Mouse (Mus musculus): ENCODE measurements at regions not wholly inside any gene's neighbourhood (a gene's known extent, or its start where the extent isn't known, plus 50 kb on each side); places are given as distances from the start of the nearest gene placed in this dataset.

DNA sequence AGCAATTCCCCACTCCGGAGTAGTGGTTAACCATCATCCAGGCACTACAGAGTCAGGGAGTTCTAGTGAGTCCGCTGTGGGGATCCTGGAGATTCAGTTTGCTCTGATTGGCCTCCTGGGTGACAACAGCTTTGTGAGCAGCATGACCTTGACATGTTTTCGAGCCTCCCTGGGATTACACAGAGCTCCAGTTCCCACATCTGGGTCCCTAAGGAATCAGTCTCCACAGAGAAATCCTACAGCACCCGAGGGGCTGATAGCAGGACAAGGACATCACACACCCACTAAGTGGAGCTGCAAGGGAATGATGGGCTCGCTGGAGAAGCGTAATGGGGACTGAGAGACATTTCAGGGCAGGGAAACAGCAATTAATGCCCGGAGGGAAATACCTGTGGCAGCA, 351.5 kb upstream of the Mgmt start:
- no peak for DNase-seq (ENCODE audit: low read depth)

DNA sequence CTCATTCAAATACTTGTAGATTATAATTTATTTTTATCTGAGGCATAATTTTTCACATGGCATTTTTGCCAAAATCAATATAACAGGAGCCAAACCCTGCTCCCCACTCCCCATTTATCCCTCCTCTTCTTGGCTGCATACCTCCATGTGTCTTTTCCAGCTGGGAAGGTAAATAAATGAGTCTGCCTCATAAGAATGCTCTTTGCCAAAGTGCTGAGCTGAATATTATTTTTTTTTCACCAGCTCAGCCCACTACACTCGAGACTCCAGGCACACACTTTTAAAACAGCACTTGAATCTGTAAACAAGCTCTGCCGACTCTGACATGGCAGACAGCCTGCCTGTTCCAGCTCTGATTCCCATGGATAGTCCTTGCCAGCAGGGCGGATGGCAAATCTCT, 346.6 kb upstream of the Mgmt start:
- DNase-seq (ENCODE audit: low read depth): no peak

DNA sequence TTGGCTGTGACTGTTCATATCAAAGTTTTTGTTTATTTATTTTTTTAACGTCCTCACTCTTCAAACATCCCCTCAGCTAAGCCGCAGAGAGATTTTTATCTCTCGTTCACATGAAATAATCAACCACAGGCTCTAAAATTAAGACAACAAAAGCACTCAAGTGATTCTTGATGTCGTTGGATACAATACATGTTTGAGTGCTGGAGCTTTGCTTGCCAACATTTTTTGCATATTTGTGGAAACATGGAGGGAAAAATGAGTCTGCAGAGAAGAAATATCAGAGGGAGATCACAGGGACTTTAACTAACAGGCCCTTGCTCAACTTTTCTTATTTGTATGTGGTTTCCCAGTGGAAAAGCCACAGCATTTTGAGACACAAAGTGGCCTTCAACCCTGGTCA, 338.0 kb upstream of the Mgmt start:
- no peak for DNase-seq (ENCODE audit: low read depth)

DNA sequence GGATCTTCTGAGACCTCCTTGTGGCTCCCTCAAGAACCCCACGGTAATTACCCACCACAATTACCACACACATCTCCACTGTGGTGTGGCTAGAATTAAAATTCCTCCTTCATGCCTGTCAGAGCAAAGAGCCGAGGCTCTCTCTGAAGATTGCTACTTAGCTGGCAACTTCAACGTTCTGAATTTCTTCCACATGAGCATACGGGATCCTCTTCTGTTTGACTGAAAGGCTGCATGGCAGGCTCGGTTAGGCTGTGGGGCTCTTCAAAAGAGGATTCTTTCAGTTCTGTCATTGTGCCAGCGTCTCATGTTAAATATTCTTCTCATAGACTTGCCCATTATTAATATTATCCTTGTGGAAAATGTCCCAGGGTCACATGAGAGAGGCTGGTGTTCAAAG, 334.9 kb upstream of the Mgmt start:
- no peak for DNase-seq (ENCODE audit: low read depth)

DNA sequence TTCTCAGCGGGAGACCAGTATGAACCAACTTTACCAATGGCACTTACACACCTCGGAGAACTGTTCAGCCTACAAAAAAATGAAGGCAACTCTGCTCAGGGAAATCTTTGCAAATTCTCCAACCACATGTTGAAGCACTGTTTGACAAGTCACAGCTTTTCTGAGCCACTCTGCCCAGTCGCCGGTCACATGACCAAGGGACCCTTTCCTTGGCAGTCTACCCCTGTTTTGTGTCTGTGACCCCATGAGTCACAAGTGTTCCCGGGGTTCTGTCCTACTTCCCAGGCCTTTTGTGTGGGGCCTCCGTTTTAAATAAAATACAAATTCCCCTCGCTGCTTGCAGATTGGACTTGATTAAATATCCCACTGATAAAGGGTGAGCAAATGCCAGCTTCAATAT, 323.5 kb upstream of the Mgmt start:
- no peak for DNase-seq (ENCODE audit: low read depth)

DNA sequence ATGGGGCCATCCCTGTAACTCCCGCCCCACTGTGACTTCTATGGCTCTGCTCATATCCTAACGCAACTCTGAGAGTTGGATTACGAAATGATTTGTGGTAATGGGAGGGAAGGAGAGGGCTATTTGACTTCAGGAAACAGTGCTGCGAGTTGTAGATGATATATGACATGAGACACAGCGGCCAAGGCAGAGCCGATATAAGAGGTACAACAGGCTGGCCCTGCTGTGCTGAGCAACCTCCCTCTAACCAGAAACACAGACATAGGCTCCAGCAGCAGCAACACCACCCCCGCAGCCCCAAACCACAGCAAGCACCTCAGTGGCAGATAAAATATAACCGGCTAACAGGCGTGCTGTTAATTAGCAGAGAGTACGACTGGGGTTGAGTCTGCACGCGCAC, 312.5 kb upstream of the Mgmt start:
- no peak for DNase-seq (ENCODE audit: low read depth)

DNA sequence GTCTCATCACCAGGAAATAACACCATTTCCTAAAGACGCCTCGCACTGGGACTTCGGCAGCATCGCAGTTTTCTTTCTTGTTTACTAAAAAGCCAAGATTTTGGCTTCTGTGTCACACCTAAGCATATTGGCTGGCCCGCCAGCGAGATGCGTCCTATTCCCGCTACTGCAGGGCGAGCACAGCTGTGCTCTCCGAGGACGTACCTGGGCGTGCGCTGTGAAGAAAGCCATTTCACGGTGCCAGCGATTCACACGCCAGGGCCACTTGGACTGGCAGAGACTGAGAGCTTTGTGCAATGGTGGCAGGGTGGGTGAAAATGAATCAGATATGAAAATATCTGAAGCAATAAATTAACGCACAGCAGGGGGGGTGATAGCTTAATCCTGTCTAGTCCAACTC, 310.1 kb upstream of the Mgmt start:
- no peak for DNase-seq (ENCODE audit: low read depth)

DNA sequence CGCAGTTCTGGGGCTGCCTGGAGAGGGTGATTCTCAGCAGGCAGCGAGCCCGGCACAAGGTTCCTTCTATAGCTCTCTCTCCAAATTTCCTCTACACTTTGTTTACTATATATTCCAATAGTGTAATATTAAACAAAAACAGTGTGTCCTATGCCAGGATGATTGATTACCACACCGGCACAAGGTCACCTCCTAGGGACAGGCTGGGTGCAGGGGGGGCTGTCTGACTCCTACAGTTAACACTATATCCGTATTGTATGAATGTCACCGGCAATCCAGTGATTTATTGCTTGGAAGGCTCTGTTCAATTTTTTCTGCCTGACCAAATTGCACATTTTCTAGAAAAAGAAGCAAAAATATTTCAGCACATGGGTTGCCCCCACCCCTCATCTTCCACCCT, 305.9 kb upstream of the Mgmt start:
- no peak for DNase-seq (ENCODE audit: low read depth)

DNA sequence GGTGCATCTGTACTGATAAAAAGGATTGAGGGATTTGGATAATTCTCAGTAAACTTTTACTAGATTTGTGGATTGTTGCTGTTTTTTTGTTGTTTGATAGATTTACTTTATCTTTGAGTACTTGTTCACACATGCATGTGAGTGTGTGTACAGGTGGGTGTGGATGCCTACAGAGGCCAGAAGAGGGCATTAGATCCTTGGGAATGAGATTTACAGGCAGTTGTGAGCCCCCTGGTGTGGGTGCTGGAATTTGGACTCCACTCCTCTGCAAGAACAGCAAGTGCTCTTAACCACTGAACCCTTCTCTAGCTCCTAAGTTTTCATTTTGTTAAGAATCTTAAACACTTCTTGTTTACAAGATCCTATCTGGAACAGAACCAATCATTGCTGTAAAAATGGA, 303.5 kb upstream of the Mgmt start:
- DNase-seq (ENCODE audit: low read depth): no peak

DNA sequence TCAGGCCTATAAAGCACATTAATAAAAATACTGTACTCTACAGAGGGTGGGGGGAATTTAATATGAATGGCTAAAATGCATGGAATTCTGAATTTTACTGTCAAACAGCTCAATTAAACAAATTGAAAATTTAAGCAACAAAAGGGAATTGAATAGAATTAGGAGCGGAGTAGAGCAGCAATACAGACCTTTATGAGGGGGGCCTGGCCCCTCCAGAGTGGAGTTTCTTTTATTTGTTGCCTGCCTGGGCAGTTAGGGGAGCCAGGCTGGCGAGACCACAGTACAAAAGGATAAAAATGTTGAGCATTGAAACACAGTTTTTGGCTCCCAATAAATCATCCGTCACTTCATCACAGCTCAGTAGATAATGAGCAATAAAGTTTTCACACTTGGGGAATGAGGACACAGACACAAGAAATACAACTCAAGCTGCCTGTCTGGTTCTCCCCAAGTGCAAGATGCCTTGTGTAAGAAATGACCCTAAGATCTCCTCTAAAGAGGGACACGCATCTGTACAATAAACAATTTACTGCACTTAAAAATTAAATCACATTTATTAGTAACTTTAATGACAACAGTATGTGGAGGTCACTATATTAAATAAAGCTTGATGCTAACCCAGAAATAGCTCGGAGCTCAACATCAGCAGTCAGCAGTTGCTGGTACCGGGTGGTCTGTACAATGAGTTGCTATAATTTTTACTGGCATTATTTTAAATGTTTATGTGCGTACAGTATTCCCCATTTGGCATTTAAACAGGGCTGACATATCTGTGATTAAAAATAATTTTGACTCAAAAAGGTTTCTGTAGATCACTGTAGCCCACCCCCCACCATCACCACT, 286.9 kb upstream of the Mgmt start:
- DNase-seq (ENCODE audit: low read depth): no peak

DNA sequence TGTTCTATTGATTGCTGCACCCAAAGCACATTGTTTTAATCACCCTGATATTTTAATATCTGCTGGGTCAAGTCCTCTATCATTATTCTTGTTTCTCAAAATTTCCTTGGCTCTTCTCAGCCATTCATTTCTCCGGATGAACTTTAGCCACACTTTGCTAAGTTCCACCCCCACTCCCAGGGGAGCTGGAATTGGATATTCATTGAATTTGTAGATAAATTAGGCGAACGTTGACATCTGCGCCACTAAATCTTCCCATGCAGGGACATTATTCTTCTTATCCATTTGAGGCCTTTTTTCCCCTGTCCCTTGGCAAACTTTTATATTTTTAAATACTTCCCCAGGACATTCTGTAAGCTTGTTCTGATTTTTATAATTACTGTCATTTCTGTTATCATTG, 280.9 kb upstream of the Mgmt start:
- DNase-seq (ENCODE audit: low read depth): no peak

DNA sequence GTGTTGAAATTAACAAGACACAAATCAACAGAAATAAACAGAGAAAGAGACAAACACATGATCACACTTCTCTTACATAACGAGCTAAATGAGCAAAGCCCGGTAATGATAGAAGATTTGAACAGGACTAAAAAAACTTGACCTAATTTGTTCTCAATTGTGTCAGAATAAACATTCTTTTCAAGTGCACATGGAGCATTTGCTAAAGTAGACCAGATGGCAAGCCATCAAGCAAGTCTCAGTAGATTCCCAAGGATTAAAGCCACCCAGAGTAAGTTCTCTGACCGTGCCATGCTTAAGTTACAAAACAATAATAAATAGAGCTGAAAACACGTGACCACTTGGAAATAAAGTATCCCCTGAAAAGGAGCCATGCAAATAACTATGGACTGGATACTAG, 269.9 kb upstream of the Mgmt start:
- no peak for DNase-seq (ENCODE audit: low read depth)

DNA sequence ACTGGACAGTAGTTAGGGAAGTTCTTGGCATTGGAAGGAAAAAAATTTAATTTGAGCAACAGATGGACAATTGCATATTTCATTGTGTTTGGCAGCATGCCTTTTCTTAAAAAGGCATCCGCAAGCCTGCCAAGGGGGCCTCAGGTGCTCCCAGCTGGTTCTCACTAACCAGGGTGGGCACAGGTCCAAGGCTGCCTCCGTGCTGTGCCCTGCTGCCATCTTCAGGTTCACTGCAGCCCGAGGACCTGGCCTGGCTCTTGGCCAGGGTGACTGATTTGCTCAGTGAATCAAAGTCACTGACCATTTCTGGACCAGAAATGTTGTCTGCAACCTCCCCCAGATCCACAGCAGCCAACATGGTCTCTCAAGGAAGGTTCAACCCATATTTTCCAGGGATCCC, 263.3 kb upstream of the Mgmt start:
- DNase-seq (ENCODE audit: low read depth): no peak

DNA sequence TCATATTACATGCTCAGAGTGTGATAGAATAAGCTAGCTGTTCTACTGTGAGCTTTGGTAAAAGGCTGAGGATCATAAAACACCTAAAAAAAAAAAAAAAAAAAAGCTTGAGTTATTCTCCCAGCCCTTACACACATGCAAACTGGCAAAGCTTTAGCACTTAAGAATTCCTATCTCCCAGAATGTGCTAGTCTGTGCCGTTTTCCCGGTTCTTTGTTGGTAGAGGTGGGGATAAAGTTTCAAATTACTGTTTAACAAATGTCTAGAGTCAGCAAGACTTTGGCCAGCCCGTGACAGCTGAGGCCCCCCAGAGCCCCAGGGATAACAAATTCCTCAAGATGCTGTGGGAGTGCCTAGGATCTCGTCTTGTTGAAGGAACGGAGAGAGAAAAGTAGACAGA, 254.3 kb upstream of the Mgmt start:
- DNase-seq (ENCODE audit: low read depth): no peak

DNA sequence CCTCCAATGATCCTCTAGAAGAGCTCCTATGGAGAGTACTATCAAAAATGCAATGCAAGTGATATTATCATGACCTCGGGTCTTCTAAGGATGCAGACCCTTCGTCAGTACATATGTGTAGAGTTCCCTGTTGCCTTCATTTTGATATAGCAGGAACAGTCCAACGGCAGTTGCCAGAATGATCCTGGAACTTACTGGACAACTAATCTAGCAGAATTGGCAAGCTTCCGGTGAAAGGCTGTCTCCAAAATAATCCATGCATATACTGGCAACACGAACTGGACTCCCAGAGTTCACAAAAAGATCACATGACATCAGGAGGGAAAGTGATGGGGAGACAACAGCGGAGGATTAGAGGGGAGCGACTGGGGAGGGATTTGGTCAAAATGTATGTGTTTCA, 253.6 kb upstream of the Mgmt start:
- DNase-seq (ENCODE audit: low read depth): no peak

DNA sequence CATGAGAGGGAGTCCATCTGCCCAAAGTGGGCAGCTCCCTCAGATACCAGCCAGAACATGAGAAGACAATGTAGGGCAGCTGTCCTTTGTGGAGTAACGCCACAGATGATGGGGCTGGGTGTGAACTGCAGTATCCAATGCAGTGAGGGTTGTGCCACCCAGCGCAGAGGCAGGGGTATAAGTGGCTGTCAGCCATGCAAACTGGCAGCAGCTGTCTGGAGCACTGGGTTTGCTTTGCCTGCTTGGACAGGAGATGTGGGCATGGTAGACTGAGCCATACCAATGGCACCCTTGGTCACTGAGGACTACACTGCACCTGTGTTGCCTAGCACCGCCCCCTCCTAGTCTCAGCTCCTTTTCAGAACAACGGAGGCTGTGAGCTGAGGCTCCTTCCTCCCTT, 244.6 kb upstream of the Mgmt start:
- DNase-seq (ENCODE audit: low read depth): no peak

DNA sequence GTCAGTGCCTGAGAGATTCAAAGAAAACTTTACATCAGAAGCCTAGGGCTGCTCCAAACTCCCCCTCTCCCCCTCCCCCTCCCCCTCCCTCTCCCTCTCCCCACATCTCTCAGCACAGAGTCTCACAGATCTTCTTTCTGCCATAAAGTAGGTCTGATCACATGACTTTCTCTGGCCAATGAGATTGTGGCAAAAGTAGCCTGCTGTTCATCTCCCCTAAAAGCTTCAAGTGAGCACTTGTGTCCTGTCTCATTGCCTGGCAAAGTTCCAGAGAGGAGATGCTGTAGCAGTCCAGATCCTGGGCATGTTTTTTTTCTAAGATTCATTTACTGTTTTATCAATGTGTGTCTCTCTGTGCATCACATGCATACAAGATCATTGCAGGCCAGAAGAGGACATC, 234.5 kb upstream of the Mgmt start:
- no peak for DNase-seq (ENCODE audit: low read depth)

DNA sequence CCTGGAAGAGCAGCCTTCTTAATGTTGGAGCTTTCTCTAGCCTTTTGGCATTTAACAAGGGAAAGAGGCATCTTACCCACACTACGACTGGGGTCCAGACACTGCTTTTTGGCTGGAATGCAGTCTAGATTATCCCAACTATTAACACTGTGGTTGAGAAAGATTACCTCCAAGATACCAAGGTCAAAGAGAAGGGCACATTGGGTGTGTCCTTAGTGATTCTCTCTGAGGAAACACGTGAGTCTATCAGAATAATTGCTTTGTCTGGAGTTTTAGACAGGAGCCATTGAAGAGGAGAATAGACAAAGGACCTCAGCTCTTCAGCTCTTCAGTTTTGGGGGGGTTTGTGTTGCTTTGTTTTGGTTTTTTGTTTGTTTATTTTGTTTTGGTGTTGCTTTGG, 234.0 kb upstream of the Mgmt start:
- DNase-seq (ENCODE audit: low read depth): no peak

DNA sequence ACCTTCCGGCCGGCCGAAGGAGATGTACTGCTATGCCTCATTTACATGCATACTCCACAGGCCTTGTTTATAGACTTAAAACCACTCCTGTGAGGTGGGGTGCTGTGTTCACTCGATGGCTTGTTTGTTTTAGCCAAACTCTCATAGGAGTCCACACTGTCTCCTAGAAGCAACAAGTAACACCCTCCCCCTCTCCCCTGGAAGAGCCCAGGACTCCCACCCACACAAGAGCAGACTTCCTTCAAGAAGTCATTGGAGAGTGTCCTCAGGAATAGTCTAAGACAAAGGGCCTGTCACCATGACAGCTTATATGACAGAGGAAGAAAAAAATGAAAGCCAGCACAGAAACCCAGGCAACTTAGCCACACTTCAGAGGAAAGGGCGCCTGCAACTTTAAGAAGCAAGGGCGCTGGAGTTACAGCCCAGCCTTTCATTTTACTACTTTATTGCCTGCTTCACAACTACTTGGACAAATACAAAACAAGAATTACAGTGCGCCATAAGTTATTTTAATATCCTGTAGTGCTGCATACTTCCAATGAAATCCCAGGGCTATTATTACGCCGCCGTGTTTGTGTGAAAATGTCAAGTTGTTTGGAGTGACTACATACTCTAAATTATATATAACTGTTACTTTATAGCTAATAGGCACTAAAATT, 229.9 kb upstream of the Mgmt start:
- no peak for DNase-seq (ENCODE audit: low read depth)

DNA sequence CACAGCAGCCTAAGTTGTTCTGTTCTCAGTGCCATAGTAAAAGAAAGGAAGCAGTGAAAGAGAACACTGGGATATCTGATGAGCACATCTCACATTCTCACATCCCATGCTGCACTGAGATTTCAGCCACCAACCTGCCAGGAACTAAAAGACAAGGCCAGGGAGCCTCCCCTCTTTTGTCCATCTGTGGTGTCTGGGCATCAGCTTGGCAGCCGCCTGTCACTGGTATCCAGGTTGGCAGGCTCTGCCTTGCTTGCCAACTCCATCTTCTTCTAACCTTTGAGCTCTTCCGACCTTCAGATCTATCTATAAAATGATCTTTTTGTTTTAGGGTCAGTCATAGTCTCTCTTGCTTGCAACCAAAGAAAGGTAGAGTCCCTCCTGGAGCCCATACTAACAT, 228.5 kb upstream of the Mgmt start:
- DNase-seq (ENCODE audit: low read depth): no peak

DNA sequence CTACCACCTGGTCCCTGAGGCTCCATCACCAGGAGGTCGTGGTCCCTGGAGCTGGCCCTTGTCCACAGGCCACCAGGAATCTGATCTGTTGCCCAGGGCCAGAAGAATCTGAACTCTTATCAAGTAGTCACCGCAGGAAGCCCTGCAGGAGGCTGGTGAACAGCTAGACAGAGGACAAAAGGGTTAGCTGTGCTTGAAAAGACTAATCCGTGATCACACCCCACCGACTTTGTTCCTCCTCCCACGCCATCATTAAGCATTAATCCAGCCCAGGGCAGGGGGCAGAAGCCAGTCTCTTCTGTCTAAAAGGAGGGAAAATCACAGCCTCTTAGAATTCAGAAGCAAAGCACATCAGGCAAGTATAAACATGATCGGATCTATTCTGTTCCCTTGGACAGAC, 227.7 kb upstream of the Mgmt start:
- no peak for DNase-seq (ENCODE audit: low read depth)

DNA sequence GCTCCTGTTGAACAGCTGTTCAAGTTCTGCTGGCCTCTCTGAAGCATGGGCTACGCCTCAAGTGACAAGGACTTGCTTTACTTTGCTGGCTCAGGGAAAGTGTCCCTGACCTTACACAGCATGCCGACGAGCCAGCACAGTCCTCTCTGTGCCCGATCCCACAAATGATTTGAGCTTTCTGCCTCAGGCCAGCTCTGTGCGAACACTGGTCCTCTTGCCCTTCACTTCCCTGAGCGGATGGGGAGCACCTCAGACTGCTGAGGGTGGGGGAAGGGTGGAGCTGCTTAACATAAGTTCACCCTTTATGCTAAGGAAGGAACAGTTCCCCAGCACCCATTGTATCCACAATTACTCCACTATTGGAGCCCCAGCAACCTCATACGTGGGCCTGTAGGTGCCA, 223.7 kb upstream of the Mgmt start:
- DNase-seq (ENCODE audit: low read depth): no peak

DNA sequence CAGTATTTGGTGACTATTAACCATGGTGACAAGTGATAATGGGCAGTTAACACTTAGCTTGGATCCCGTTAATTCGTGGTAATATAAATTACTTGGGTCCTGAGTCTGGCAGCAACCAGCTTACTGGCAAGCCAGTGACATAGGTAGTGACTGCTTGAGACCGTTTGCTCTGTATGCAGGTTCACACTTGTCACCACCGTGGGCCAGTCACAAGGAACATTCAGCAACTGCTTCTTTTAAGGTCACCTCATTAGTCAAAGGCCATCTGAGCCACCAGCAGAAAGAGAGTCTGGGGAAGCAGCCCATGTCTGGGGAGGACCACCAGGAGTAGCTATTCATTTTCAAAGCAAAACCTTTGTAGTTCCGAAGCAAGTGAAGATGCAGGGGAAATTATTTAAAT, 220.3 kb upstream of the Mgmt start:
- no peak for DNase-seq (ENCODE audit: low read depth)

DNA sequence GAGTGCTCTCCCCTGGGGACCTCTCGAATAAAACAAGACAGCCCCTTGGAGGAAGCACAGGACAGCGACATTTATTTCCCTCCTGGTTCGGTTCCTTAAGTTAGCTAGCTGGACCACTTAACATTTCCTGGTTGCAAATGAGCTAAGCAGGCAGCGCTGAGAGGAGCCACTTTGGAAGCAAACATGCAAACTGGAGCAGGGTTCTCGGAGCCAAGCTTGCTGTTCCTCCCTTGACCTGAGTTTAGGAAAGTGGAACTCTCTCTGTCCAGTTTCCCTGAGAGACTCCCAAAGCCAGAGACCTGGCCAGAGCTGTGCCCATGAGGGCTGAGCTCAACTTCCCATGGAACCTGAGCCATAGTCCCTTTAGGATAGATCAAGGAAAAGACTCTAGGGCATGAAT, 219.4 kb upstream of the Mgmt start:
- DNase-seq (ENCODE audit: low read depth): no peak

All from 416B (cell line).